Mouse (Mus musculus) thymus, postnatal 4 days (tissue): ENCODE measurements at regions not wholly inside any gene's neighbourhood (a gene's known extent, or its start where the extent isn't known, plus 50 kb on each side); places are given as distances from the start of the nearest gene placed in this dataset.

ENCODE experiments used
- DNase-seq: peaks from one replicate; pipeline ENCODE4 v3.0.0; 2021

- DNase-seq = no peak
These were observed 56.0 kb upstream of the Cox10 start for GRCm38 (mm10) chr11:64135308-64135591.

GRCm38 (mm10) chr11:64134571-64135307, 55.5 kb upstream of the Cox10 start:
- no peak for DNase-seq
